Mouse (Mus musculus) Patski (cell line): ENCODE results near the gene Dcun1d1. TPM values are rescaled to one million over a fixed set of nuclear protein-coding genes. Genes with fewer than 3 reads are reported as not detected.
A peak's percentile ranks its signal among the peaks of the same experiment; 100 is the strongest.

ENCODE experiments used
- ATAC-seq: fragments of 100-300 bp; one replicate; pipeline ENCODE4 v1.8.0; 2021
- CTCF ChIA-PET: fragments of 350-600 bp; sonication (Branson Sonifier 250); formaldehyde crosslinking; loops from one replicate; lab custom pipeline; 2022; ENCODE audit warnings: inconsistent platforms; lab: Charles Lee
- POLR2A ChIA-PET: fragments of 350-600 bp; sonication (Branson Sonifier 250); formaldehyde crosslinking; loops from one replicate; lab custom pipeline; 2022; ENCODE audit warnings: antibody characterized with exemption, inconsistent platforms; lab: Charles Lee
- DNase-seq: peaks from one replicate; pipeline ENCODE4 v3.0.0-alpha.2; 2011; ENCODE audit warnings: low read depth, low spot score
- H3K27me3 ChIP-seq: fragments of 371-371 bp; one replicate; pipeline ENCODE4 v1.5.1; 2021
- CTCF ChIP-seq: fragments of 100-300 bp; IDR thresholded peaks from one replicate; pipeline ENCODE4 v1.5.1; 2021
- in situ Hi-C: fragments of 300-500 bp; cut with MboI; formaldehyde crosslinking; loops from 3 replicates; pipeline ENCODE4 v1.11.1; 2018; ENCODE audit warnings: low pct_unique_long_range_greater_than_20kb, mixed read lengths
- polyA plus RNA-seq: library from polyadenylated mRNA; unstranded; gene quantifications from one replicate; pipeline ENCODE4 v1.2.3, GENCODE M21; 2021

The Dcun1d1 gene
- polyA plus RNA-seq, 1 experiment from 2014 or later, result 72.5 TPM

DNA sequence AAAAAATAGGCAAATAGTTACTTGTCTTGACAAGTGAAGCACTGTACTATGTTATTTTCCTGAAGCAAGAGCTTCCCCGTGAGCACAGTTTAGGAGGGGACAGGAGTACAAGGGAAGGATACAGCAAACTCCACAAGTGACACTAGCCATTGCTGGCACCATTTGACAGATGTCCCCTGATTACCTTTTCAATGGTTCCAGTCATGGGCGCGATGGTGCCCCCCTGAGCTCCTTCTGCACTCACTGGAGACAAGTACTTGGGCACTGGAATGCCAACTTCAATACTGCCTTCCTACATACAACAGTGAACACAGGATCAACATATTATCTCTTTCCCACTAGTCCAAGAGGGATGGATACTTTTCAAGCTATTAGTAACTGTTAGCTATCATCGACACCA, 26.2 kb upstream of the Dcun1d1 start:
- no peaks in the 10 kb centered on the region for H3K27me3 ChIP-seq
- TF ChIP-seq CTCF, result no peak
- DNase-seq, result no peak
- ChIA-PET CTCF (interaction anchor here (1.1 to 3.8 kb wide), 5 partner anchors 9 to 274 kb away, joined by 3 to 32 read pairs (median 4); no protein-coding TSS in a partner anchor), POLR2A (interaction anchor here (1.2 kb wide), 2 partner anchors 12 to 25 kb away, joined by 6 to 9 read pairs; no protein-coding TSS in a partner anchor)
- ATAC-seq, result no peak
- in situ Hi-C loops, result loop anchor here (5.0 kb wide), 1 partner anchor 271 kb away; no protein-coding TSS in a partner anchor

DNA sequence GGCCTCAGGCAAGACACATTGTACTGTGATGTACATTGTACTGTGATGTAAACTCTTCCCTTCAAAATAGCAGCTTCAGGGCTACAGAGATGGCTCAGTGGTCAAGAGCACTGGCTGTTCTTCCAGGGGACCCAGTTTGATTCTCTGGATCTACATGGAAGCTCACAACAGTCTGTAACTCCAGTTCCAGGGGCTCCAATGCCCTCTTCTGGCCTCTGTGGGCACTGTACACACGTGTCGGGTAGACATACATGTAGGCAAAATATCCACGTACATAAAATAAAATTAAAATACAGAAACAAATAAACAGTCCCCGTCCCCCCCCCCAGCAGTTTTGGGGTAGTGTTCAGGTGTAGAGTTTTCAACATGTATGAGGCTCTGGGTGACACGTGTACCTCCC, 25.7 kb upstream of the Dcun1d1 start:
- no peaks in the 10 kb centered on the region for H3K27me3 ChIP-seq
- ATAC-seq (no peak), DNase-seq (no peak)
- in situ Hi-C loops, result loop anchor here (5.0 kb wide), 1 partner anchor 271 kb away; no protein-coding TSS in a partner anchor
- ChIA-PET POLR2A (interaction anchor here (1.2 kb wide), 1 partner anchor 11 kb away, joined by 6 read pairs; no protein-coding TSS in a partner anchor), CTCF (interaction anchor here (1.1 to 3.8 kb wide), 6 partner anchors 9 to 274 kb away, joined by 3 to 32 read pairs (median 4); no protein-coding TSS in a partner anchor)
- TF ChIP-seq CTCF, result peak; percentile 64

DNA sequence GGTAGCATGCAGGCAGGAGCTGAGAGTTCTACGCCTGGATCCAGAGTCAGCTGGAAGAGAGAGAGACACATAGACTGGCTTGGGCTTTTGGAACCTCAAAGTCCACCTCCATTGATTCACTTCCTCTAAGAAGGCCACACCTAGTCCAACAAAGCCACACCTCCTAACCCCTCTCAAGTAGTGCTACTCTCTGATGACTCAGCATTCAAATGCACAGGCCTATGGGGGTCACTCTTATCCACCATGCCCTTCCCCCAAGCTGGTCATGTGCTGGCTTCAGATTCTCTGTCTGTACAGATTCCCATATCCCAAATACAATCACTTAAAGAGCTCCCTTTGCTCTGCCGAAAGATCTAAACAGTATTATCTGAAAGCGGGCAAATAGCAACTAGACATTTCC, 20.0 kb upstream of the Dcun1d1 start:
- ChIA-PET CTCF (interaction anchor here (1.1 to 1.3 kb wide), 3 partner anchors 10 to 266 kb away, joined by 3 to 4 read pairs (median 4); no protein-coding TSS in a partner anchor), POLR2A (no interaction called here)
- ATAC-seq, result no peak
- in situ Hi-C loops, result no loop called here
- no peak for DNase-seq
- no peaks in the 10 kb centered on the region for H3K27me3 ChIP-seq
- TF ChIP-seq CTCF, result no peak

DNA sequence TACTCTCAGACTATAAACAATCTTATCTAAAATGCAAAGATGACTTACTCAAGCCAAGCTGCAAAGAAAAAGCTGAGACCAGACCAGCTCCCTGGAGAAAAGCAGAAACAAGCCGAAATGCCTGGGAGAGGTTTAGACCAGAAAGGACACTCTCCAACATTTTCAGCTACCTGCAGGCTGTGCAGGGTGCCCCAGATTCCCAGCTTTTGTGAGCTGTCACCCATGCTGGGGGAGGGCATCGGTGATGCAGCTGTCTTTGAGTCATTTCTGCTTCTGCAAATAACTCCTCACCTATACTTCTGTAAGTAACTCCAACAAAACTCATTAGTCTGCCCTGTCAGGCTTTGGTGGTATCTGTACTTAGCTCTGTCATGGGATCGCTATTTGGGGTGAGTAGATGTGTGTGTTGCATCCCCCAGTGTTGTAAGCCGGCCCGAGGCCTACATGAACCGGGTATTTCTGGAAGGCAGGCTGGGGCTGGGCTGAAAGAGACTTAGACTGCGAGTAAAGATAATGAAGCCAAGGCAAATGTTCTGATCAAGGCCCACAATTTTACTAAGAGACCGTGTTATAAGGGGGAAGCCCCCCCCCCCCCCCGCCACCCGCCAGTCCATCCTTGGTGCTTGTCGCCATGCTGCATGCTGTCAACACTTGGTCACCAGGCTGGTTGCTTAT, 17.8 kb upstream of the Dcun1d1 start:
- no peak for TF ChIP-seq CTCF
- no peak for DNase-seq
- CTCF ChIA-PET, result interaction anchor here (1.0 to 6.9 kb wide), 5 partner anchors 9 to 20 kb away, joined by 3 to 32 read pairs (median 4); no protein-coding TSS in a partner anchor
- no peaks in the 10 kb centered on the region for H3K27me3 ChIP-seq
- POLR2A ChIA-PET, result no interaction called here
- in situ Hi-C loops, result no loop called here
- ATAC-seq, result no peak

DNA sequence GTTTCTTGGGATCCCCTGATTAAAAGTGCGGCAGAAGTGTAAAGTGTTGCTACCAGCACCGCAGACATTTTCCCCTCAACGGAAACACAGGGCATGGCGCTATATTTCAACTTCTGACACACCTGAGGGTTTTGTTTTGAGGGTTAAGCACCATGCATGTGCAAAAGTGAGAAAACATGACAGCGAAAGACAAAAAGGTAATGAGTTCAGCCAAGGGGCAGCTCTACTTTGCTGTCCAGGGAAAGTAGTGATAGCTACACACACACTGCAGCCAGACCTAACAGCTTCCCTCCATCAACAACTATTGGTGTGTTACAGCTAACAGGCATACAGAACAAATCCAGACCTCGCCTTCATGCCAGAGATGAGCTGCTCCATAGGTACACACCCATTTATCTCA, 16.6 kb upstream of the Dcun1d1 start:
- DNase-seq (no peak), ATAC-seq (no peak)
- in situ Hi-C loops, result no loop called here
- CTCF ChIA-PET, result interaction anchor here (1.4 to 6.9 kb wide), 4 partner anchors 8 to 18 kb away, joined by 4 to 32 read pairs (median 6); no protein-coding TSS in a partner anchor
- H3K27me3 ChIP-seq, result no peaks in the 10 kb centered on the region
- TF ChIP-seq CTCF, result no peak
- POLR2A ChIA-PET, result no interaction called here

DNA sequence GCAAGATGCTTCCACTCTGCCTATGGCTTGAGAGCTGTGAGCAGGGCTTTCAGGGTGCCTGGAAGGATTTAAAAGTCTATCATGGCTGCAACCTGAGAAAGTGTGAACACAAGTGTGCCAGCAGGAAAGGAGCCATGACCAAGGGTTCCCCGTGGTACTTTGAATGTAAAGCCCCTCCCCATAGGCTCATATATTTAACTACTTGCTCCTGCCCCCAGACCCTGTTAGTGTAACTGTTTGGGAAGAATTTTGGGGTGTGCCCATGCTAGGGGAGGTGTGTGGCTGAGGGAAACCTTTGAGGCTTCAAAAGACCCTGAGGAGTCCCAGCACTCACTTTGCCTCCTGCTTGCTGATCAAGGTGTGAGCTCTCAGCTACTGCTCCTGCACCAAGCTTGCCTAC, 15.9 kb upstream of the Dcun1d1 start:
- H3K27me3 ChIP-seq, result no peaks in the 10 kb centered on the region
- ChIA-PET POLR2A (no interaction called here), CTCF (interaction anchor here (0.9 to 6.9 kb wide), 4 partner anchors 10 to 20 kb away, joined by 3 to 32 read pairs (median 5); no protein-coding TSS in a partner anchor)
- in situ Hi-C loops, result no loop called here
- no peak for TF ChIP-seq CTCF
- ATAC-seq, result no peak
- no peak for DNase-seq

DNA sequence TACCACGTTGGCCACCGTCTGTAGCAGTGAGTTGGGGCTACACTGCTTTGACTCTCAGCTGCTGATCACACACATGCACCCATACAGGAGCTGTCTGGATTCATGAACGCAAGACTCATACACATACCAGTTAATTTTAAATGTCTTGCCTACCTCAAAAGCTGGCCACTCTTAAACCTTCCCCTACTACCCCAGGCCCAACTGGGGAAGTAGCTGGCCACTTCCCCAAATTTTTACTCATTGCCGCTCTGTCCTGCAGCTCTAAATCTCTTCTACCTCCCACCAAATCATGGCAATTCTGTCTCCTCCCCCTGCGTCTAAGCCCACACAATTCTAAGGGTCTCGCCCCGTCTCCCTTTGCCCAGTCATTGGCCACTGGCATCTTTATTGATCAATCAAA, 11.0 kb upstream of the Dcun1d1 start:
- DNase-seq (no peak), ATAC-seq (no peak)
- TF ChIP-seq CTCF, result no peak
- POLR2A ChIA-PET, result no interaction called here
- CTCF ChIA-PET, result interaction anchor here (1.2 to 1.8 kb wide), 2 partner anchors 11 to 13 kb away, joined by 4 to 6 read pairs; no protein-coding TSS in a partner anchor
- H3K27me3 ChIP-seq, result no peaks in the 10 kb centered on the region
- in situ Hi-C loops, result loop anchor here (25.0 kb wide), 1 partner anchor 1911 kb away; no protein-coding TSS in a partner anchor

DNA sequence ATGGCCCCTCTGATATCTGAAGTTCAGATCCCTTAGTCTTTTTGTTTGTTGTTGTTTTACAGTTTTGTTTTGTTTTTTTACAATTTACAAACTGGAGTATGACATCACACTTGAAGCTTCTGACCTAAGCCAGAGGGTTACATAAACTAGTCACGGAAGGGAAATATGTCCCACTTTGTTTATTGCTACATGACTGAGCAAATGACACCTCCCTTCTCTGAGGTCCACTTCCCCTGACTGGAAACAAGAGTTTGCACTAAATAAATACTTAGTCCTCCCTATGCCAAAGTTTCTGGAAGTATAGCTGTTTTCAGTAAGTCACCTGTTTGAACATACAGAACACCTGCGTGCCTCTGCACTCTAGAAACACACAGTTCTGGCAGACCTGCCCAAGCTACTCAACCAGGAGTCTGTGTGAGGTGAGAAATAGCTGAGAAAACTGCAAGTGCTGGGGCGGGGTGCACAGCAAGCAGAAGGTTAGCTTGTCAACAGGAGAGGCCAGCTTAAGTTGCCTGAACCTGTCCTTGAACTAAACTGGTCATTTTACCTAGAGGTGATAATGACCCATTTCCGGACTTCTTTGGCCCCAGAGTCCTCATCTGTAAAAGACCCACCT, 3.4 kb upstream of the Dcun1d1 start:
- H3K27me3 ChIP-seq, result no peaks in the 10 kb centered on the region
- no peak for ATAC-seq
- CTCF ChIA-PET, result interaction anchor here (0.9 to 1.7 kb wide), 2 partner anchors 11 to 22 kb away, joined by 4 read pairs; no protein-coding TSS in a partner anchor
- POLR2A ChIA-PET, result interaction anchor here (0.6 kb wide), 1 partner anchor 66 kb away, joined by 4 read pairs; no protein-coding TSS in a partner anchor
- no peak for TF ChIP-seq CTCF
- in situ Hi-C loops, result loop anchor here (25.0 kb wide), 1 partner anchor 1903 kb away; no protein-coding TSS in a partner anchor
- no peak for DNase-seq

DNA sequence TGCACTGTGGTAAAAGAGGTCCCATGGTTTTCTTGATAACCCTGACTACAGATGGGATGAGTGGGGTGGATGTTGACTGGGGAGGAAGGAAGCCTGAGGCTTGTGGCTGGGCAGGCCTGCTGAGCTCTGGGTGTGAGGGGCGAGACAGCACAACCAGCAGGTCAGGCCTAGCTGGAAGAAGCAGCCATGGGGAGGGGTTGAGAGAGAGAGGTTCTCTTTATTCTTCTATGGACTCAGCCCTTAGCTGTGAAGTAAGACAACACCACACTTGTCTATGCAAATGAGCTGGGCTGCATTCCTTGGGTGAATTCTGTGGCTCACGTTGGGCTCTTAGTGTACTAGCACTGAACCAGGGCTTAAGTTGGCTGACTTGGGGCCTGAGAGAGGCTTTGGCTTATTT, 2.8 kb upstream of the Dcun1d1 start:
- H3K27me3 ChIP-seq, result no peaks in the 10 kb centered on the region
- ChIA-PET CTCF (interaction anchor here (0.9 kb wide), 1 partner anchor 12 kb away, joined by 4 read pairs; no protein-coding TSS in a partner anchor), POLR2A (no interaction called here)
- in situ Hi-C loops, result loop anchor here (25.0 kb wide), 1 partner anchor 1903 kb away; no protein-coding TSS in a partner anchor
- DNase-seq, result no peak
- ATAC-seq, result peak; percentile 81
- no peak for TF ChIP-seq CTCF

DNA sequence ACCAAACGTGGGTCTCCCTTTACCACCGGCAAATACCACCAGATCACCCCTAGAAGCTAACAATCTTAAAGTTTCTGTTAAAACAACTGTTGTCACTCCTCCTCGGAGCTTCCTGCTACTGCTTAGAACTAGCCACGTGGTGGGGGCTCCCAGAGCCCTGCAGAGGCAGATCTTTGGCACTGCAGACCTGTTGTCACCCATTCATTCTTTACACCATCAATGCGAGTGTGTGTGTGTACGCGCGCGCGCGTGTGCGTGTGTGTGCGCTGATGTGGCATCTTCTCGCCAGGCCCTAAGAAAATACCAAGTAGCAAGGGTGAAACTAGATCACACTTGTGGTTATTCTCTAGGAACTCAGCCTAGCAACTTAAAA, 3.9 kb downstream of the Dcun1d1 start:
- ChIA-PET CTCF (interaction anchor here (0.7 to 1.9 kb wide), 7 partner anchors 8 to 71 kb away, joined by 3 to 8 read pairs (median 3); no protein-coding TSS in a partner anchor), POLR2A (interaction anchor here (0.6 to 1.4 kb wide), 6 partner anchors 9 to 179 kb away, joined by 3 to 7 read pairs (median 3); no protein-coding TSS in a partner anchor)
- ATAC-seq (peak; percentile 49), DNase-seq (no peak)
- TF ChIP-seq CTCF, result no peak
- no peaks in the 10 kb centered on the region for H3K27me3 ChIP-seq
- in situ Hi-C loops, result loop anchor here (25.0 kb wide), 1 partner anchor 1896 kb away; no protein-coding TSS in a partner anchor
